Mouse (Mus musculus): ENCODE results near the gene Rasal3. TPM values are rescaled to one million over a fixed set of nuclear protein-coding genes. Genes with fewer than 3 reads are reported as not detected.

Rasal3 gene
- total RNA-seq (2017): 29.6 and 34.9 TPM in 2 replicates

DNA sequence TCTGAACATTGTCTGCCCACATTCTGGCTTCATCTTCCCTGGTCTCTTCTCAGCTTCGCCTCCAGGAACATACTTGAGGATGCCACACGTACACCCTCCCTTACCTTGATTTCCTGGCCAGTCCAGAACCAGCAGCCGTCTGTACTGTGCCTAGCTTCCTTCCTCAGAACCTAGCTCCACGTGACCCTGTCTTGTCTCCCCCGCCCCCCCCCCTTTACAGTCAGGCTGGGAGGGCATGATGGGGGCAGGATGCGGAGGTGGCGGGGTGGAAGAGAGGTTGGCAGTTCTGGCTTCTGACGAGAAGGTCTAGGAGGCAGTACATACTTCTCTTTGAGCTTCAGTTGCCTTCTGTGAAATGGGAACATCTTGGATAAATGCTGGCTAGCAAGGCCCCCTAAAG, at the start of gene Rasal3:
Gene Rasal3, minus strand, starts transcription at position 167 of the 400 bp plus-strand sequence.
- ATAC-seq (replicated peaks; ENCODE audit: low read depth, poor library complexity, severe bottlenecking): peak; percentile 63

DNA sequence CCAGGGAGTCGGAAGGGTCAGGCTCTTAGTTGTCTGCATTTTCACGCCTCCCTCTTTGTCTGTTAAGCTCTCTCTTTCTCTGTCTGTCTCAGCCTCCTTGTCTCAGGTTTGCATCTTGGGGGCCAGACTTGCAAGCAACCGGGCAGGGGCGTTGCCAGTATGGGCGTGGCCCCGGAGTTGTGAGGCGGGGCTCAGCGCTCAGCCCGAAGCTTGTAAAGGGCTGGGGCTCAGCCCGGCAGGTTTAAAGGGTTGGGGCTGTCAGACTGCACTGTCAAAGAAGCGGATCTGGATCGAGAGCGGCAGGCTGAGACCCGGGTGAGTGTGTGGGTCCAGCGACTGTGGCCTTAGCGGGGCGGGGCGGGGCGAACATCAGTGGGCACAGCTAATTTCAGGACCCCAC, 49.1 kb upstream of the Rasal3 start, which contains the start of gene Cyp4f39:
Gene Cyp4f39, plus strand, starts transcription at position 242 of the 400 bp plus-strand sequence.
- peak; percentile 78 for ATAC-seq (replicated peaks; ENCODE audit: low read depth, poor library complexity, severe bottlenecking)

DNA sequence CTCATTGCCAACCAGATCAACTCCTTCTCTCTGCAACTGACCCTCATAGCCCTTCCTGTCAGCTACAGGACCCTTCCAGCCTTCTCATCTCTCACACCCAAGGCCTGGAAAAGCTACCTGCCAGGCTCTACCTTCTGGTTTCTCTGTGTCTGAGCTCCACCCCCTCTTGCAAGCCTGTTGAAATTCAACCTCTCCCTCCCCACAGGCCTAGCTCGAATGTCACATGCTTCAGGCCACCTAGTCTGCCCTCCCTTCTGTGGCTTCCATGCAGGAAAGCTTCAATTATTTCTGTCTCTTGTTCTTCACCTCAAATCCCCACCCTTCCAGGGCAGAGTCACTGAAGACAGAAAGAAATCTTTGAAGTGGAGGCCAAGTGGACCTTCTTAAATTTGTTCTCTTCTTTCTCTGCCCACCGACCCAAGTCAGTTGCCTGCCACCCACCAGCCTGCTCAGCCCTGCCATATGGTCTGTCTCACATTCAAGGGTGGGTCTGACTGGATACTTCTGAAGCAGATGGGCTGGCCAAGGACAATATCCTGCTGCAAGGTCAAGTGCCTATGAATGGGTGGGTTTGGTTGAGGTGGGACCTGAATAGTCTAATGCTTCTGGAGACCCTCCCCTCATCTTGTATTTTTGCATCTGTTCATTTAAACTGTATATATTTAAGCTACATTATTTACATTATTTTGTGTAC, 47.6 kb upstream of the Rasal3 start:
- ATAC-seq (replicated peaks; ENCODE audit: low read depth, poor library complexity, severe bottlenecking): no peak

DNA sequence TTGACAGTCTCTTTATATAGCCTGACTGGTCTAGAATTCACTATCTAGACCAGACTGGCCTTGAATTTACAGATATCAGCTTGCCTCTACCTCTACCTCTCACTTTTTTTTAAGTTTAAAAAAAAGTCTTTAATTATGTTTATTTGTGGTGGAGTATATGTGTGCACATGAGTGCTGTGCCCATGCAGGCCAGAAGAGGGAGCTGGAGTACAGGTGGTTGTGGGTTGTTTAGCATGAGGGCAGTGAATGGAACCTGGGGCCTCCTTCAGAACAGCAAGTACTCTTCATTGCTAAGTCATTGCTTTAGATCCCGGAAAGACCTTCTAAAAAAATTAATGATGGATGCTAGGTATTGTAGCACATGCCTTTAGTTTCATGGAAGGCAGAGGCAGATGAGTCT, 45.7 kb upstream of the Rasal3 start:
- no peak for ATAC-seq (replicated peaks; ENCODE audit: low read depth, poor library complexity, severe bottlenecking)

DNA sequence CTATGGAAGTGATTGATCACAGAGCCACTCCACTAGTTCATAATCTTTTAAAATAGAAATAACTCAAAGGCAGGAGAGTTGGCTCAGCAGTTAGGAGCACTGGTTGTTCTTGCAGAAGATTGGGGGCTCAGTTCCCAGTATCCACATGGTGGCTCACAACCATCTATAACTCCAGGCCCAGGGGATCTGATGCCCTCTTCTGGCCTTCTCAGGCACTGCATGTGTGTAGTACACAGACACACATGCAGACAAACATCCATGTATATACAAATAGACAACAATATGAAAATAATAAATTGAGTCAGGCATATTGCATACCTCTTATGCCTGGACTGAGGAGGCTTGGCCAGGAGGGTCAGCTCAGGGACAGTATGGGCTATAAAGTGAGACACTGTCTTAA, 43.8 kb upstream of the Rasal3 start:
- ATAC-seq (replicated peaks; ENCODE audit: low read depth, poor library complexity, severe bottlenecking): no peak

- ATAC-seq (replicated peaks; ENCODE audit: low read depth, poor library complexity, severe bottlenecking): no peak
Measured at GRCm38 (mm10) chr17:32445016-32445415, 41.6 kb upstream of the Rasal3 start.

- ATAC-seq (replicated peaks; ENCODE audit: low read depth, poor library complexity, severe bottlenecking): no peak
Measured at GRCm38 (mm10) chr17:32443245-32443644, 39.9 kb upstream of the Rasal3 start.

GRCm38 (mm10) chr17:32437106-32437505, 33.7 kb upstream of the Rasal3 start:
- no peak for ATAC-seq (replicated peaks; ENCODE audit: low read depth, poor library complexity, severe bottlenecking)

GRCm38 (mm10) chr17:32435151-32435550, 31.8 kb upstream of the Rasal3 start:
- ATAC-seq (replicated peaks; ENCODE audit: low read depth, poor library complexity, severe bottlenecking): no peak

- no peak for ATAC-seq (replicated peaks; ENCODE audit: low read depth, poor library complexity, severe bottlenecking)
Measured at GRCm38 (mm10) chr17:32434324-32434723, 30.9 kb upstream of the Rasal3 start.

DNA sequence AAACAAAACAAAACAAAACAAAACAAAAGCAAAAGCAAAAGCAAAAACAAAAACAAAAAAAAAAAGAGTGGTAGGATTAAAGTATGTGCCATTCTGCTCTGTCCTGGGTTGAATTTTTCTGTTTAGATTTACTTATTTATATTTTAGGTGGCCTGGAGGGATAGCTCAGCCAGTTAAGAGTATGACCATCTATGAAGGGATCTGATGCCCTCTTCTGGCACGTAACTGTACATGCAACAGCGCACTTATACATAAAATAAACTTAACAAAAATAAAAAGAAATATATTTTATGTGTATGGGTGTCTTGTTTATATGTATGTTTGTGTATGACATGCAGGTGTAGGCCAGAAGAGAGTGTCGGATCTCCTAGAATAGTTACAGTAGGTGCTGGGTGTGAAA, 28.6 kb upstream of the Rasal3 start:
- peak; percentile 84 for ATAC-seq (replicated peaks; ENCODE audit: low read depth, poor library complexity, severe bottlenecking)

- ATAC-seq (replicated peaks; ENCODE audit: low read depth, poor library complexity, severe bottlenecking): no peak
Measured at GRCm38 (mm10) chr17:32426610-32427009, 23.2 kb upstream of the Rasal3 start.

GRCm38 (mm10) chr17:32424034-32424433, 20.7 kb upstream of the Rasal3 start, which contains the start of gene Pglyrp2:
TSS of gene Pglyrp2 (minus strand) at chr17:32424167.
- ATAC-seq (replicated peaks; ENCODE audit: low read depth, poor library complexity, severe bottlenecking): peak; percentile 93

- ATAC-seq (replicated peaks; ENCODE audit: low read depth, poor library complexity, severe bottlenecking): no peak
Measured at GRCm38 (mm10) chr17:32420781-32421180, 17.4 kb upstream of the Rasal3 start.

GRCm38 (mm10) chr17:32419989-32420388, 16.6 kb upstream of the Rasal3 start:
- ATAC-seq (replicated peaks; ENCODE audit: low read depth, poor library complexity, severe bottlenecking): no peak

DNA sequence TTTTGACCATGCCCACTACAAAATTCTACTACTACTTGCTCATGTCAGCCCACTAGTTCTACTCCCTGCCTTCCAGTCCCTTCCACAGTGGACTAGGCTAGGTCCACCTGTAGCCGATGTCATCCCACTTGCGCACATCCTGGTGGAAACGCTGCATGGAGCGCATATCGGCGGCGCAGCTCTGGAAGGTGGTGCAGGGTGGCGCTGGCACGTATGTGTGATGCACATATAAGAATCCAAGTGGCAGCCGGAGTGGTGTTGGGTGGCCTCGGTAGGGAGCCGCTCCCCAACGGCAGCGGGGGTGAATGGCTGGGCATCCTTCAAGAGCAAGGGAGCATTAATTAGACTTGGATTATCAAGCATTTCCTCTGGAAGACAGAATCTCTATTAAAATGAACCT, 13.4 kb upstream of the Rasal3 start:
- ATAC-seq (replicated peaks; ENCODE audit: low read depth, poor library complexity, severe bottlenecking): no peak

GRCm38 (mm10) chr17:32415417-32416020, 12.1 kb upstream of the Rasal3 start:
- ATAC-seq (replicated peaks; ENCODE audit: low read depth, poor library complexity, severe bottlenecking): no peak

- peak; percentile 68 for ATAC-seq (replicated peaks; ENCODE audit: low read depth, poor library complexity, severe bottlenecking)
Measured at GRCm38 (mm10) chr17:32411898-32412297, 8.5 kb upstream of the Rasal3 start.

DNA sequence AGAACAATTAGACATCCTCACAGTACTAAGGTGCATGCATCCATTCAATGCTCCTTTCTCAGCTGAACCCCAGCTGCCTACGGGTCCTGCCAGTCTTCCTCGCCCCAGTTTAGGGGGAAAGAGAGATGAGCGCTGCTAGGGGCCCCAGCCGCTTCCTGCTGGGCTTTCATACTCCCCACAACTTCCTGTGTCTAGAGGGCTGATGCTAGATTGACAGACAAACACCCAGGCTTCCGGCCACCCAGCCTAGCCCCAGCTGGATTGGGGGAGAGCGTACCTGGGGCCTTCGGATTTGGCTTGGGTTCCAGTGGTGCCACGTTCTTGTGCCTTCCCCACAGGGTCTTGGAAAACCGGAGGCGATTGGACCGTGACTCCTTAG, 615 bp downstream of the Rasal3 start:
- peak; percentile 87 for ATAC-seq (replicated peaks; ENCODE audit: low read depth, poor library complexity, severe bottlenecking)

DNA sequence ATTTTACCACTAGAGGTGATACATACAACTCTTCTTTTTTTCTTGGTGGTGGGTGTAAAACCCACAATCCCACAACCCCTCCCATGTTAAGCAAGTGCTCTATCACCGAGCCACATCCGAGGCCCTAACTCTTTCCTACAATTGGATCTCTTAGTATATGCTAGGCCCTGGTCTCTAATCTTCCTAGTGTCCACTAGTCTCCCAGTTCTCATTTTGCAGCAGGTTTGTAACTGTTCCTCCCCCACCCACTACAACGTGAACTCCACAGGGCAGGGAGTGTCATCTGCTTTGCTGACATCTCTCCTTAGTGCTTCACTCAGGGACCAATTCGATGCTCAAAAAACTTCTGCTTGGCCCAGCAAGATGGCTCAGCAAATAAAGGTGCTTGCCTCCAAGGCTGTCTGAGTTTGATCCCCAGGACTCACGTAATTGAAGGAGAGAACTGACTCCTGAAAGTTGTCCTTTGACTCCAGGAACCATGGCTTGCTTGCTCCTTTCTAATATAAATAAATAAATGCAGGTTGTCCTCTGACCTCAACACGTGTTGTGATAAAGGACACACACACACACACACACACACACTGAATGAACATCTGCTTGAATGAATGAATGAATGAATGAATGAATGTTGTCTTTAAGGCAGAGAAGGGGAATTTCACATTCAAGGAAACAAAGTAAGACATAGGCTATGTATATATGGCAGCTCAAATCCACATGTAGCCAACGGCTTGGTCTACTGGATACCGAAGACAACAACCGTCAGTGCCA, 1.2 kb downstream of the Rasal3 start:
- ATAC-seq (replicated peaks; ENCODE audit: low read depth, poor library complexity, severe bottlenecking): no peak

GRCm38 (mm10) chr17:32396266-32396665, 7.1 kb downstream of the Rasal3 start:
- ATAC-seq (replicated peaks; ENCODE audit: low read depth, poor library complexity, severe bottlenecking): no peak
